ENCODE assay signal across 8 mouse cellular contexts in genomic region chr13:69696333-69696991, GRCm38 (mm10). TPM values are rescaled to one million over a fixed set of nuclear protein-coding genes. Genes with fewer than 3 reads are reported as not detected.
DNase-seq lines count a peak whose midpoint lies in the region; ATAC-seq and TF ChIP-seq lines count a peak whose summit lies in the region.

No protein-coding gene starts in this region.

- TF ChIP-seq EP300 in MEL (IDR thresholded peaks at IDR 0.05; ENCODE audit: low read depth in 1 of 2, low read length in 2 of 2): no peak

- peak; percentile 77 for DNase-seq in MEL (ENCODE audit: low read depth, low spot score)
- DNase-seq in adrenal gland, postnatal 25 days: peak; percentile 88
- DNase-seq in embryo, embryonic 11.5 days (ENCODE audit: low read depth, low spot score): peak; percentile 66
- peak; percentile 47 to 75 for DNase-seq in heart, postnatal 14 days
- DNase-seq in layer of hippocampus, adult 9-10 months (ENCODE audit: low spot score): peak; percentile 77
- peak; percentile 72 for DNase-seq in lung, postnatal 10 days
- DNase-seq in retina, postnatal 7 days (ENCODE audit: low read depth, low spot score): peak; percentile 52

- intact Hi-C loops in heart, postnatal 14 days (cut with DNase I): loop anchor here (1.0 to 10.0 kb wide), 4 partner anchors 36 to 891 kb away; no protein-coding TSS in a partner anchor

- no peak overlapping the region for H3K4me3 ChIP-seq in MEL (ENCODE audit: control insufficient read depth in 1 of 2, insufficient read depth in 1 of 2, low read depth in 2 of 2, low read length in 2 of 2)

- no peaks in the 10 kb centered on the region for H3K36me3 ChIP-seq in MEL (ENCODE audit: control insufficient read depth in 1 of 2, insufficient read depth in 2 of 2, low read length in 2 of 2)

- ATAC-seq in erythroblast, adult 5-6 weeks (replicated peaks; ENCODE audit: low FRiP score, poor library complexity, severe bottlenecking): no peak

- no peaks in the 10 kb centered on the region for H3K4me1 ChIP-seq in MEL (ENCODE audit: control insufficient read depth in 1 of 2, insufficient read depth in 2 of 2, low read length in 2 of 2)

- no peaks in the 10 kb centered on the region for H3K79me2 ChIP-seq in MEL (ENCODE audit: control insufficient read depth, insufficient read depth, low read length, poor library complexity)

- no peak for TF ChIP-seq POLR2A in MEL (IDR thresholded peaks at IDR 0.05; ENCODE audit: control insufficient read depth in 1 of 2, insufficient read depth in 1 of 2, low read depth in 1 of 2, low read length in 2 of 2, poor library complexity in 1 of 2)

- no peak overlapping the region for H3K9ac ChIP-seq in MEL (ENCODE audit: control insufficient read depth, low read depth, low read length, poor library complexity, severe bottlenecking)

- TF ChIP-seq CTCF in MEL (IDR thresholded peaks at IDR 0.05 in 2 of 3, conservative IDR thresholded peaks at IDR 0.05 in 1 of 3; ENCODE audit: control insufficient read depth in 1 of 3, insufficient read depth in 1 of 3, low read depth in 2 of 3, low read length in 3 of 3, poor library complexity in 1 of 3, severe bottlenecking in 1 of 3): peak; percentile 88 to 94 (median 90)

- 0 out of 4 replicates have a peak, but pooled peaks cover 0 to 2% of the 10 kb centered on the region in 2 experiments for H3K27me3 ChIP-seq in MEL (ENCODE audit: control insufficient read depth in 1 of 2, insufficient read depth in 2 of 2, low read length in 2 of 2)

- H3K27ac ChIP-seq in MEL (ENCODE audit: control insufficient read depth, low read depth, low read length): no peak overlapping the region

- peak; percentile 88 for TF ChIP-seq RAD21 in MEL (IDR thresholded peaks at IDR 0.05; ENCODE audit: low read depth, low read length)

- H3K9me3 ChIP-seq in MEL (replicated peaks; ENCODE audit: insufficient read depth, low read length): no peaks in the 10 kb centered on the region

TF ChIP-seq in MEL, 35 proteins besides CTCF, POLR2A, EP300 and RAD21:
- TF ChIP-seq JUND (IDR thresholded peaks at IDR 0.05; ENCODE audit: low read depth, low read length): no peak
- no peak for TF ChIP-seq ZKSCAN1 (IDR thresholded peaks at IDR 0.05; ENCODE audit: low read depth, low read length)
- no peak for TF ChIP-seq MAZ (IDR thresholded peaks at IDR 0.05; ENCODE audit: low read depth, low read length)
- TF ChIP-seq MAX (IDR thresholded peaks at IDR 0.05; ENCODE audit: low read length): no peak
- TF ChIP-seq E2F4 (IDR thresholded peaks at IDR 0.05; ENCODE audit: borderline replicate concordance, low read depth, low read length): no peak
- TF ChIP-seq ZC3H11A (IDR thresholded peaks at IDR 0.05; ENCODE audit: low read depth, low read length): peak; percentile 80
- TF ChIP-seq SMC3 (IDR thresholded peaks at IDR 0.05; ENCODE audit: low read depth, low read length): peak; percentile 90
- no peak for TF ChIP-seq TCF12 (IDR thresholded peaks at IDR 0.05; ENCODE audit: low read depth, low read length)
TF ChIP-seq in MEL: peak in this region for 2.

RNA-seq across cellular contexts. Expression of gene Ube2ql1, which starts 43.2 kb away (rescaled TPM):
- total RNA-seq in MEL (2012; rRNA removed): not detected in 2 replicates
- not detected for polyA plus RNA-seq in MEL (2012; ENCODE audit: insufficient read depth in 1 of 2, insufficient read length in 2 of 2, low read depth in 1 of 2, low replicate concordance in 2 of 2, missing spikeins in 1 of 2)
- 2.1 and 6.0 TPM in 2 replicates for total RNA-seq in adrenal gland, postnatal 25 days (2021)
- total RNA-seq in heart, postnatal 14 days (2021): 1 to 10 TPM; 1.3 to 1.9 TPM
- not detected in 2 replicates for total RNA-seq in erythroblast, adult 5-6 weeks (2015; ENCODE audit: low replicate concordance)
- total RNA-seq in erythroblast, adult 5-6 weeks (2017; ENCODE audit: low replicate concordance): not detected in 2 replicates
